Mouse (Mus musculus): ENCODE results near the gene Arl2bp.

The Arl2bp gene

GRCm38 (mm10) chr8:94666456-94667308 is at the start of gene Arl2bp:
Arl2bp (plus strand) TSS chr8:94666600.
- DNase-seq (ENCODE audit: low spot score) = peak; percentile 94

DNA sequence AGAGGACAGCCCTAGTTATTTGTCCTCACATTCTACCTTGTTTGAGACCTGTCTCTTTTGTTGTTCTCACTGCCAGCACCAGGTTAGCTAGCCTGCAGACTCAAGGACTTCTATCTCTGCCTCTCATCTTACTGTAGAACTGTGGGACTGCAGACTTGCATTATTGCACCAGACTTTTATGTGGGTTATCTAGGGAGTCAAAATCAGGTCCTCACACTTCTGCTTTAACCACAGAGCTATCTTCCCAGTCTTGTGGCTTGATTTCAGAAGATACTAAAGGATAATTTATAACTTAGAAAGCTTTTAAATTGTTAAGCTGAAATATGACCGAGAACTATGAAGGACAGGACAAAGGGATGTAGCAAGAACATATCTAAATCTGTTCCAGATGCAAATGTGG is 41.5 kb upstream of the Arl2bp start:
- DNase-seq (ENCODE audit: low spot score) = no peak

GRCm38 (mm10) chr8:94633564-94634194 is 32.7 kb upstream of the Arl2bp start:
- DNase-seq (ENCODE audit: low spot score) = no peak

- DNase-seq (ENCODE audit: low spot score) = no peak
Observed at GRCm38 (mm10) chr8:94634211-94634610, 32.2 kb upstream of the Arl2bp start.

DNA sequence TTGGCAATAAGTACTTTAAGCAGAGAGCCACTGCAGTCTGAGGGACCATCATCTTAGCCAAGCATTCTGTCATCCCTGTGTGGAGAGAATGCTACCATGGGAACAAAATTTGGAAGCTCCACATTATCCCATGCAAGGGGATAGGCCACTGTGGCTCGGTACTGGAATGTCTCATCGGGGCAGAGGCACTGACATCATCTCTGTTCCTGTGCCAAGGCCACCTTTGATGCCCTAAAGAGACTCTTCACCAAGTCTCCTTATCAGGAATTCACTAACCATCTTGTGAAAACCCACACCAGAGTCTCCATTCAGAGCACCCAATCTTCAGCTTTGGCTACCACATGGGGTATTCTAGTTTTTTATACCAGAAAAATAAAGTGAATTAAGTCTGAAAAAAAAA is 25.2 kb upstream of the Arl2bp start:
- no peak for DNase-seq (ENCODE audit: low spot score)

GRCm38 (mm10) chr8:94641938-94642337 is 24.5 kb upstream of the Arl2bp start:
- no peak for DNase-seq (ENCODE audit: low spot score)

DNA sequence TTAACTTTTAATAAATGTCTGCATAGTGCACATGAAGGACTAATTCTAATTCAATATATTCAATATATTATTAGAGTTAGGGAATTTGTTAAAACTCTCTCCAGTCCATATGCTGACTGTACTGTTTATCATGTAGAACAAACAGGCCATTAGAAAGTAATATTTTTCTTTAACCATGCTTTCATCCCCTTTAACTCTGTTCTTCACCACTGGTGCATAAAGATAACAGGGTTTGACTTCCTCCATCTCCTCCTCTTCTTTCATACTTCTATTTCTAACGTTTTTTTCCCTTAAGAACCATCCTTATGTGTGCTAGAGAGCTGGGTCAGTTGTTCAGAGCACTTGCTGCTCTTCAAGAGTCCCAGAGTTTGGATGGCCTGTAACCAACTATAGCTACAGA is 21.2 kb upstream of the Arl2bp start:
- DNase-seq (ENCODE audit: low spot score) = no peak

DNA sequence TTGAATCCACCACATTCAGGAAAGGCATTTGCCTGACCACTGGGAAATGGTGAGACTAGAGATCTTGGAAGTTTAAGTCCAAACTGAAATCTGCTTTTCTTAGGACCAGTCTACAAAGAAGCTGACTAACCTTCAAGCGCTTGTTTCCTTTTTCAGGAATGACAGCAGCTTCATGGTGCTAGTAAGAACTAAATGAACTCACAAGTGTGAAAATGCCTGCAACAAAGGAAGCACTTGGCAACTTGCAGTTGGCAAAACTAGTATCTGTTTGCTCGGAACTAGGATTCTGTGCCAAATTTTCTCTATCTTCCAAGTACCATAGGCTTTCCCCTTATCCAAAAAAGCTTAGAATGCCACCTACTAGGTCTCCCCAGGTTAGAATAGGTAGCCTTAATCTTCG is 20.2 kb upstream of the Arl2bp start:
- DNase-seq (ENCODE audit: low spot score) = no peak

DNA sequence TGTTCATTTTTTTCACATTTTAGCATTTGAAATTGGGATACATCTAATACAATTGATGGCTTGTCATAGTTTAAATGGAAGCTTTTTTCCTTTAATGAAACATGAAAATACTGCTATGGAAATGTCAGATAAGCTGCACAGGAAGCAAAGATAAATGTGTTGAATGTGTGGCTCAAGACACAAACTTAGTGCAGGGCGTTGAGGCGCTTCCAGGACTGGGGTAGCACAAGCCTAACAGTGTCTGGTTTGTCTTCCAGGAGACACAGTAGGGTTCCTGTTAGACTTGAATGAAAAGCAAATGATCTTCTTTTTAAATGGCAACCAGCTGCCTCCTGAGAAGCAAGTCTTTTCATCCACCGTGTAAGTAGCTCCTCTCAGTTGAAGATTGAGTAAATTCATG is 16.9 kb upstream of the Arl2bp start:
- no peak for DNase-seq (ENCODE audit: low spot score)

DNA sequence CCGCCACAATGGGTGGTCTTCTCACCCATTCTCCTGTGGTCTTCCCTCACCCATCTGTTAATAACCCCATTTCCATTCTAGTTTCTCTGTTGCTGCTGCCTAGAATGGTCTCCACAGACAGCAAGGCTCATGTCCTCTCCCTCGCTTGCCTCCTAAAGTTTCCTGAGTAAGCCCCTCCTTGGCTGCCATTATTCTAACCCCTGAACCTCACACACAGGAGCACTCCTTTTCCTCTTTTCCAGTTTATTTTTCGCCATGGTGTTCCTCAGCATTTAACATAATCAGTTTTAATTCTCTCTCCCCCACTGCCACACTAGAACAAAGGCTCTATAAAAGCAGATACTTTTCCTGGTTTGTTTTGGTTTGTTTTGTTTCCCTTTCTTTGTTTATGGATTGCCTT is 13.4 kb upstream of the Arl2bp start:
- DNase-seq (ENCODE audit: low spot score) = no peak

- no peak for DNase-seq (ENCODE audit: low spot score)
Observed at GRCm38 (mm10) chr8:94654994-94655393, 11.4 kb upstream of the Arl2bp start.

- no peak for DNase-seq (ENCODE audit: low spot score)
Observed at GRCm38 (mm10) chr8:94658031-94658430, 8.4 kb upstream of the Arl2bp start.

GRCm38 (mm10) chr8:94660418-94660817 is 6.0 kb upstream of the Arl2bp start:
- DNase-seq (ENCODE audit: low spot score) = no peak

DNA sequence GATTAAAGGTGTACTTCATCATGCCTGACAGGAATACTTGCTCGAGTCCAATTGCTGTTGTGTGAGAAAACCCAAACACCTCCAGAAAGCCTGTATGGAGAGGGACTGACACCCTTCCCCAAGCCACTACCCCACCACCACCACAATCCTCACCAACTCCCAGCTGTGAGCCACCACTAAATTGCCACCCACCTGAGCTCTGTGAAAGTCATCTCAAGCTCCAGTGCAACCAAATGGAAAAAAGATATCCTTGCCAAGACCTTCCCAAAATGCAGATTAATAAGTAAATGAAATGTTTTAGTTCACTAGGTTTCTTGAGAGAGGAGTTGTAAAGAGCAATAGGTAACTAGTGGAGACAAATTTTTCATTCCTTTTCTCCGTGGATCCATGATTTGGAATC is 1.7 kb upstream of the Arl2bp start:
- DNase-seq (ENCODE audit: low spot score) = no peak

DNA sequence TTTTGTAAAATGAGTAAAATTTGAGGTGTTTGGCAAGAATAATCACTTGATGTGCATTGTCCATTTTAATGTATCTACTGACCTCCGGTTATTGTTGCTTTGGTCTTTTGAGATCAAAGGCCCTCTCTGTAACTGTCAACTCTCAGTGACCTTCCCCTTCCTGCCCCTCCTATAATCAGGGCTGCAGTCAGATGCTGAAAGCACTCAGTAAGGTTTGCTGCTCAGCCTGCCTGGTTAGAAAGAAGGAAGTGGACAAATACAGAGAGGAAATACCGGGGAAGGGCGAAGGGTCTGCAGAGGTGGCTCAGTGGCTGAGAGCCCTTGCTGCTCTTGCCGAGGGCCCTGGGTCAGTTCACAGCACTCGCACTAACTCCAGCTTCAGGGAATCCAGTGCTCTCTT is 8.0 kb downstream of the Arl2bp start:
- no peak for DNase-seq (ENCODE audit: low spot score)

GRCm38 (mm10) chr8:94675923-94676322 is 9.5 kb downstream of the Arl2bp start:
- no peak for DNase-seq (ENCODE audit: low spot score)

DNA sequence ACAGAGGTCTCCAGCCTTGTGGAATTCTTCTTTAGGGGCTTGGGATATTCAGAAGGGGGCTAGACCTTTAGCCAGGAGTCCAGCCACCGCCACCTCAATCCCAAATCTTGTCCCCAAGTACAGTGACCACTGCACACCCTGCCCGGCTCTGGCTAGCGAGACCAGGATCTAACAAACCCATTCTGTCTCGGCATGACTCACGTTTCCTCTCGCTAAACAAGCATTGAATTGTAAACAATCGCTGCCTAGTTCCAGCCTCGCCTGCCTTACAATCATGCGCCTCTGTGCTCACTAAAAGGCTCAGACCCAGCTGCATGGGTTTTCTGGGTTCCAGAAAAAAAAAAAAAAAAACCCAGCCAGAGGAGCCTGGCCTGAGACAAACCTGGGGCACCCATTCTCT is 12.2 kb downstream of the Arl2bp start:
- DNase-seq (ENCODE audit: low spot score) = no peak

GRCm38 (mm10) chr8:94680414-94680813 is 14.0 kb downstream of the Arl2bp start:
- no peak for DNase-seq (ENCODE audit: low spot score)

DNA sequence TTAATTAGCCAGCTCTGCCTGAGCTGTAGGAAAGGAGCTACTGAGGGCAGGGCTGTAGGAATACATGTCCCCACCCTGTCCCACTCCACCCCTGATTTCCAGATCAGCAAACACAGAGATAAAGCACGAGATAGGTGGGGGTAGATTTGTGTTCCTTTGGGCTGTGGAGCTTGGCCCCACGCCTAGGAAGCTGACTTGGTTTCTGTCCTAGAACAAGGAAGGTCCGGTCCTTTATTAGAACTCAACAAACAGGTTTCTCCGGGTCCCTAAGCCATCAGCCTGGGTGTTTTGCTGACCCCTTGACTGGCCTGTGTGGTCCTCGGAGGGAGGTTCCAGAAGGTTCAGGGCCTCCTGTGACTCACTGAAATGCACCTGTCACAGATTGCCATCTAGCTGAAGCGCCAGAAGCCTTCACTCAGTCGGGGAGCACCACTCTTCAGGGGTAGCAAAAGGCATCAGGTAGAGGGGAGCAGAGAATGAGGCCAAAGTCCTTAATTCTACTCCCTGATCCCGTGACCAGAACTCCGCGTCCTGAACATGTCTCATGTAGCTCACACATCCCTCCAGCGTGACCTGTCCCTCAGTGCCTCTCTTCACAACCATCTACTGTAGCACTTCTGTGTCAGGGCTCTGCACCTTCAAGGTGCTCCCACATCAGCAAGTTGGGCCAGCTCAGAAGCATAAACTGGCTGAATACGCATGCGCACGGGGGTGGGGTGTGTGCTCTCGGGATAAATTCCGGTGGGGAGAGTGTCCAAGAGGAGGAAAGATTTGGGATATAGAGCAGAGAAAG is 16.5 kb downstream of the Arl2bp start:
- DNase-seq (ENCODE audit: low spot score) = peak; percentile 47

- no peak for DNase-seq (ENCODE audit: low spot score)
Observed at GRCm38 (mm10) chr8:94684287-94684686, 17.9 kb downstream of the Arl2bp start.

- no peak for DNase-seq (ENCODE audit: low spot score)
Observed at GRCm38 (mm10) chr8:94685953-94686352, 19.6 kb downstream of the Arl2bp start.

GRCm38 (mm10) chr8:94694701-94695100 is 28.3 kb downstream of the Arl2bp start:
- DNase-seq (ENCODE audit: low spot score) = no peak

Measured in urinary bladder, postnatal 25 days (tissue).